Mouse (Mus musculus): ENCODE results near the gene Mug1.
"Not testable (repeated sequence)": the region's sequence is repeated elsewhere in the genome, so short reads cannot be mapped to it uniquely, and the experiment has no call there.

Gene Mug1

DNA sequence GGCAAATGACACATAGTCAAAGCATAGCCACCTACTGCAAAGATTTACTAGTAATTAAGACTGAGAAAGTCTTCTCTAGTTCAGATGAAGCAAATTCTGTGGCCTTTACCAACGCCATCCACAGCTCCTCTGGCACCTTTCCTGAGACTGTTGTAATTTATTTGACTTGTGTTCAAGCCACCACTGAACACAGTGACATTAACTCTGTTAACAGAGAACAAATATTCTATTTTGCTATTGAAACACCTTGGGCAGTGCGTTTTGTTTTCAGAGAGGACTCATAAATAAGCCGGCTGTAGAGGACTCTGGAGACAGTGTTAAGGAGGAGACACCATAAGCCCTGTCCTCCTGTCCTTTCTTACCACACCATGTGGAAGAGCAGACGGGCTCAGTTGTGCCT is at the start of gene Mug1:
Gene Mug1, plus strand, starts transcription at position 271 of the 400 bp plus-strand sequence.
- not testable (repeated sequence) for TF ChIP-seq GATA4 (IDR thresholded peaks at IDR 0.05; ENCODE audit: insufficient replicate concordance, low read length)

DNA sequence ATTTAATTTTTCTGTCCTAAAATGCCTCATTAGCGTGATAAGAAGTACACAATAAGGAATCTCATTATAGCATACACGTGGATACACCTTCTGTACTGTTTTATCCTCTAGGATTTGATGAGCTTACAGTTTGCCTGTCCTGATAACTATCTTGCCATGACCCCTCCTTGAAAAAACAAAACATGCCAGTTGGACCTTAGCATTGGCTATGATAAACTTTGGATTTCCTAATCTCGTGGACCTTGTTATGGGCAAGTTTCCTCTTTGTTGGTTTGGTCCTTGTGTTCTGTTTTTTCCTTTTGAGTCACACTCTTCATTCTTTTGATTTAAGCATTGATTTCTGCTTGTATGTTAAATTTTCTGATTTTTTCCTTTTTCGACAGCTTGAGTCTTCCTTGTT is 10.3 kb upstream of the Mug1 start:
- peak; percentile 99 for TF ChIP-seq GATA4 (IDR thresholded peaks at IDR 0.05; ENCODE audit: insufficient replicate concordance, low read length)

GRCm38 (mm10) chr6:121836361-121836760 is 2.0 kb upstream of the Mug1 start:
- 0 out of 2 replicates have a peak, but pooled peaks have one; percentile 13 for TF ChIP-seq GATA4 (IDR thresholded peaks at IDR 0.05; ENCODE audit: insufficient replicate concordance, low read length)

DNA sequence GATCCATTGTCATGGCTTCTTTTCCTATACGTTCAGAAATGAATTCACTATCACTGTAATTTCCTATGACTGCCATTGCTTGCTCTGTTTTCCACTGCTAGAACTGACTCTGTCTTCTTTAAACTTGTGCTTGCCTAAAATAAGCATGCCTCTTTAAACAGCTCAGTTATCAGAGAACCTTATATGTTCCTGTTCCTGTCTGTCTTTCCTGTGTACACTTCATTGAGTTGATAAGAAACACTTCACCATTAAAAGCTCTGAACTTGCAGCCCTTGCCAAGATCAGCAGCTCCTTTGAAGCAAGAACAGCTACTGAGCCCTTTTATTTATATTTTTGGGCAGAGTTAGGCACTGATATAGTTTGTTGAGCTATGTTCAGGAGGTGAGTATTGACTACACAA is 10.0 kb downstream of the Mug1 start:
- no peak for TF ChIP-seq GATA4 (IDR thresholded peaks at IDR 0.05; ENCODE audit: insufficient replicate concordance, low read length)
